Mouse (Mus musculus) cortical plate, adult 2 months (tissue): ENCODE data around the gene Vmp1.

Experiments used
- CTCF ChIP-seq: fragments of 200-500 bp; IDR thresholded peaks from 2 replicates; pipeline ENCODE4 v1.5.1; 2011; ENCODE audit warnings: mild to moderate bottlenecking, control low read depth, low read length; ENCODE audit not compliant: insufficient read depth; ENCODE audit errors: extremely low read depth
- POLR2A ChIP-seq: fragments of 200-500 bp; IDR thresholded peaks from 2 replicates; pipeline ENCODE4 v1.6.1; 2011; ENCODE audit warnings: mild to moderate bottlenecking, low read length, control low read depth; ENCODE audit not compliant: insufficient read depth; ENCODE audit errors: extremely low read depth

GRCm38 (mm10) chr11:86590579-86590978 is 93.1 kb downstream of the Vmp1 start:
- no peak for TF ChIP-seq CTCF
- no peak for TF ChIP-seq POLR2A
